9 mouse cellular contexts compared by ENCODE assay signal in genomic region chr7:71383341-71384130, GRCm38 (mm10). TPM values are rescaled to one million over a fixed set of nuclear protein-coding genes. Genes with fewer than 3 reads are reported as not detected.
DNase-seq lines count a peak whose midpoint lies in the region; ATAC-seq and TF ChIP-seq lines count a peak whose summit lies in the region.
"Had no signal": no experiment of that assay in that cellular context is flagged by ENCODE, and none has a peak within 500 bp of the region (broad histone marks: within the 10 kb centered on the region; RNA-seq: fewer than 3 reads in every experiment).

No protein-coding gene starts in this region.

- H3K36me3 ChIP-seq in kidney, postnatal 0 days (ENCODE audit: insufficient read depth, low read length) = no peaks in the 10 kb centered on the region
- no peaks in the 10 kb centered on the region for H3K36me3 ChIP-seq in limb, embryonic 14.5 days (ENCODE audit: control insufficient read depth, insufficient read depth, low read length)
- no peaks in the 10 kb centered on the region for H3K36me3 ChIP-seq in neural tube, embryonic 11.5 days (ENCODE audit: control insufficient read depth, insufficient read depth, low read length)

- H3K9me3 ChIP-seq in kidney, postnatal 0 days (replicated peaks; ENCODE audit: low read length) = no peaks in the 10 kb centered on the region
- H3K9me3 ChIP-seq in limb, embryonic 14.5 days (ENCODE audit: control insufficient read depth, low read length) = no peaks in the 10 kb centered on the region
- no peaks in the 10 kb centered on the region for H3K9me3 ChIP-seq in neural tube, embryonic 11.5 days (ENCODE audit: control insufficient read depth, low read length)

- no peak for ATAC-seq in kidney, postnatal 0 days (replicated peaks; ENCODE audit: low FRiP score, low read depth)
- no peak for ATAC-seq in limb, embryonic 14.5 days (ENCODE audit: low FRiP score, low read depth)
- peak; percentile 90 for ATAC-seq in neural tube, embryonic 11.5 days (ENCODE audit: insufficient read depth, low FRiP score, low TSS enrichment)
- no peak for ATAC-seq in erythroid progenitor cell, adult 5-6 weeks (replicated peaks; ENCODE audit: low FRiP score, poor library complexity, severe bottlenecking)

- no peak for TF ChIP-seq POLR2A in limb, embryonic 14.5 days (IDR thresholded peaks at IDR 0.05; ENCODE audit: borderline replicate concordance, extremely low read depth, insufficient read depth, insufficient read length)

- H3K4me1 ChIP-seq in kidney, postnatal 0 days (replicated peaks; ENCODE audit: insufficient read depth, low read length) = peaks cover 30% of the 10 kb centered on the region
- H3K4me1 ChIP-seq in limb, embryonic 14.5 days (ENCODE audit: control insufficient read depth, insufficient read depth, low read length) = peaks cover 16% of the 10 kb centered on the region
- peaks cover 23% of the 10 kb centered on the region for H3K4me1 ChIP-seq in neural tube, embryonic 11.5 days (ENCODE audit: control insufficient read depth, insufficient read depth, low read length)

- DNase-seq in Muller cell, postnatal 12 days (ENCODE audit: inconsistent ontology term) = peak; percentile 83
- DNase-seq in brain, adult 2 months (ENCODE audit: low read depth, low spot score) = peak; percentile 66
- peak; percentile 41 for DNase-seq in heart, adult 8-10 months (ENCODE audit: low spot score)
- DNase-seq in kidney, postnatal 0 days (ENCODE audit: low spot score) = peak; percentile 75
- peak; percentile 25 for DNase-seq in limb, embryonic 14.5 days (ENCODE audit: low spot score)
- peak; percentile 77 for DNase-seq in neural tube, embryonic 11.5 days (ENCODE audit: low spot score)
- DNase-seq in spleen, postnatal 4 days (ENCODE audit: low spot score in 2 of 2) = no peak

- no peaks in the 10 kb centered on the region for H3K27me3 ChIP-seq in kidney, postnatal 0 days (ENCODE audit: insufficient read depth, low read length)
- H3K27me3 ChIP-seq in limb, embryonic 14.5 days (ENCODE audit: control insufficient read depth, insufficient read depth, low read length) = no peaks in the 10 kb centered on the region
- H3K27me3 ChIP-seq in neural tube, embryonic 11.5 days (ENCODE audit: control insufficient read depth, insufficient read depth, low read length) = no peaks in the 10 kb centered on the region

- no peak for TF ChIP-seq CTCF in kidney, postnatal 0 days (IDR thresholded peaks at IDR 0.05; ENCODE audit: low read depth)

- H3K9ac ChIP-seq in kidney, postnatal 0 days (ENCODE audit: low read depth, low read length) = peak overlapping the region; percentile 46; the same call in 1 of the 2 replicates
- no peak overlapping the region for H3K9ac ChIP-seq in limb, embryonic 14.5 days (ENCODE audit: low read depth, low read length, severe bottlenecking)
- 0 out of 2 replicates have a peak overlapping the region, but pooled peaks have one; percentile 31 for H3K9ac ChIP-seq in neural tube, embryonic 11.5 days (ENCODE audit: low read length)

- peak overlapping the region; percentile 92 for H3K27ac ChIP-seq in kidney, postnatal 0 days
- no peak overlapping the region for H3K27ac ChIP-seq in limb, embryonic 14.5 days (replicated peaks; ENCODE audit: low read depth, low read length)
- H3K27ac ChIP-seq in neural tube, embryonic 11.5 days (ENCODE audit: low read depth, low read length) = peak overlapping the region; percentile 88

- H3K4me3 ChIP-seq in kidney, postnatal 0 days (replicated peaks; ENCODE audit: low read depth, low read length) = no peak overlapping the region
- H3K4me3 ChIP-seq in limb, embryonic 14.5 days (replicated peaks; ENCODE audit: low read length) = no peak overlapping the region
- H3K4me3 ChIP-seq in neural tube, embryonic 11.5 days (ENCODE audit: low read depth, low read length) = no peak overlapping the region

- WGBS in kidney, postnatal 0 days = 28% methylated on average over 20 of the region's 20 CpGs
- 32% methylated on average over 20 of the region's 20 CpGs for WGBS in limb, embryonic 14.5 days
- 6% methylated on average over 20 of the region's 20 CpGs for WGBS in neural tube, embryonic 11.5 days

- H3K4me2 ChIP-seq in kidney, postnatal 0 days (ENCODE audit: low read length) = peak overlapping the region; percentile 27
- no peak overlapping the region; the same call in 1 of the 2 replicates for H3K4me2 ChIP-seq in limb, embryonic 14.5 days (replicated peaks; ENCODE audit: low read depth, low read length, severe bottlenecking)
- 0 out of 2 replicates have a peak overlapping the region, but pooled peaks have one; percentile 22 for H3K4me2 ChIP-seq in neural tube, embryonic 11.5 days (ENCODE audit: low read depth)

RNA-seq across cellular contexts. Expression of gene Gm10295, which starts 32.3 kb away (rescaled TPM):
- total RNA-seq in heart, adult 8-10 months (2022) = not detected
- not detected in 2 replicates for polyA plus RNA-seq in kidney, postnatal 0 days (2015; fragmentation: Nextera tagmentation; extraction: Ambion mirVana)
- polyA plus RNA-seq in limb, embryonic 14.5 days (2012; rRNA removed) = not detected in 2 replicates
- not detected in 2 replicates for polyA plus RNA-seq in limb, embryonic 14.5 days (2014; fragmentation: Nextera tagmentation; extraction: Ambion mirVana)
- polyA plus RNA-seq in neural tube, embryonic 11.5 days (2014; fragmentation: Nextera tagmentation; extraction: Ambion mirVana) = not detected in 2 replicates
- total RNA-seq in erythroid progenitor cell, adult 5-6 weeks (2015; ENCODE audit: low replicate concordance) = not detected in 2 replicates
- total RNA-seq in erythroid progenitor cell, adult 5-6 weeks (2017; ENCODE audit: low replicate concordance) = not detected in 2 replicates
- total RNA-seq: hematopoietic stem cell, adult 5-6 weeks had no signal

Comparison
In these comparisons a context has a peak if more than half of its experiments do, and no peak if none do; other contexts are left out.
1. DNase-seq: peak in Muller cell, postnatal 12 days (single experiment), brain, adult 2 months (single experiment), heart, adult 8-10 months (single experiment), kidney, postnatal 0 days (single experiment), limb, embryonic 14.5 days (single experiment) and neural tube, embryonic 11.5 days (single experiment); none in spleen, postnatal 4 days (0 of 2).